Mouse (Mus musculus): ENCODE data around the gene Tsc22d4. TPM values are rescaled to one million over a fixed set of nuclear protein-coding genes. Genes with fewer than 3 reads are reported as not detected.
"Not testable (repeated sequence)": the region's sequence is repeated elsewhere in the genome, so short reads cannot be mapped to it uniquely, and the experiment has no call there.

Tsc22d4 gene
- polyA plus RNA-seq (2012; rRNA removed) = 51.8 and 53.7 TPM in 2 replicates

GRCm38 (mm10) chr5:137745214-137746171 lies at the start of gene Tsc22d4:
Gene Tsc22d4 (plus strand): TSS chr5:137745730.
- DNase-seq (ENCODE audit: low read depth) = peak; percentile 98
- no peak for TF ChIP-seq POLR2A (IDR thresholded peaks at IDR 0.05; ENCODE audit: borderline replicate concordance, extremely low read depth, insufficient read depth, insufficient read length, poor library complexity, severe bottlenecking)
- TF ChIP-seq CTCF (IDR thresholded peaks at IDR 0.05; ENCODE audit: borderline replicate concordance, extremely low read depth, insufficient read depth, insufficient read length) = no peak

DNA sequence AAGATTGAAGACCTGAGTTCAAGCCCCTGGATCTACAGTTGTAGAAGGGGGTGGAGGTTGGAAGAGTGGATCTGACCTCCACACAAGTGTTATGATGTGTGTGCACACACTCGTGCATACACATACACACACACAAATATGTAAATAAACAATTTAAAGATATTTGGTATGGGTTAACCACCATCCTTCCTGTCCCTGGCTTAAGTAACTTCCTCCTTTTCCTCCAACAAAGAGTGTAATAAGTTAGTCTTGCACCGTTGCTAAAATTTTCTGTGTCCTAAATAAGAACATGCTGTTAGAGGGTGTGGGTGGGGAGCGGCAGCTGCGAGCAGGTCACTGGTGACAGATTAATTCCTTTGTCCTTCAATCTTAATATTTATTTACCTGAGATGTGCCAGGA lies 49.6 kb upstream of the Tsc22d4 start:
- TF ChIP-seq POLR2A (IDR thresholded peaks at IDR 0.05; ENCODE audit: borderline replicate concordance, extremely low read depth, insufficient read depth, insufficient read length, poor library complexity, severe bottlenecking) (no peak), CTCF (IDR thresholded peaks at IDR 0.05; ENCODE audit: borderline replicate concordance, extremely low read depth, insufficient read depth, insufficient read length) (no peak)
- no peak for DNase-seq (ENCODE audit: low read depth)

GRCm38 (mm10) chr5:137699080-137699479 lies 46.5 kb upstream of the Tsc22d4 start:
- no peak for DNase-seq (ENCODE audit: low read depth)

DNA sequence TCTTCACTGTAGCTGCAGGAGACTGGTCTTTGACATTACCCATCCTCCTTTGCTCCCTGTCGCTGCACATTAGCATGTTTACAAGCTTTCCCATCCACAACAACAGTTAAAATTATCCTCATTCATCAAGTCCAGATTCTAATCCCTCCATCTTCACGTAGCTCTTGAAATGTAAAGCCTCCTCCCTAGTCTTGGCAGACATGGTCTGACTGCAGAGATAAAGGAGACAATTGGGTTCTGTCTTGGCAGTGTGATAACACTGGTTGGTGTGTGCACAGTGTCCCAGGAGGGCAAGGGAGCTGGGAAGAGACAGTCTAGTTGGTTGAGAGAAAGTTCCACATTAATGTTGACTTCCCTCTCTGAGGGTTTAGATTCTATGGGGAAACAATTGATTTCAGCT lies 45.7 kb upstream of the Tsc22d4 start:
- no peak for DNase-seq (ENCODE audit: low read depth)
- no peak for TF ChIP-seq POLR2A (IDR thresholded peaks at IDR 0.05; ENCODE audit: borderline replicate concordance, extremely low read depth, insufficient read depth, insufficient read length, poor library complexity, severe bottlenecking)
- no peak for TF ChIP-seq CTCF (IDR thresholded peaks at IDR 0.05; ENCODE audit: borderline replicate concordance, extremely low read depth, insufficient read depth, insufficient read length)

More at GRCm38 (mm10) chr5:137699080-137699479, 46.5 kb upstream of the Tsc22d4 start:
- TF ChIP-seq POLR2A (IDR thresholded peaks at IDR 0.05; ENCODE audit: borderline replicate concordance, extremely low read depth, insufficient read depth, insufficient read length, poor library complexity, severe bottlenecking) = no peak
- TF ChIP-seq CTCF (IDR thresholded peaks at IDR 0.05; ENCODE audit: borderline replicate concordance, extremely low read depth, insufficient read depth, insufficient read length) = no peak

- TF ChIP-seq CTCF (IDR thresholded peaks at IDR 0.05; ENCODE audit: borderline replicate concordance, extremely low read depth, insufficient read depth, insufficient read length) (no peak), POLR2A (IDR thresholded peaks at IDR 0.05; ENCODE audit: borderline replicate concordance, extremely low read depth, insufficient read depth, insufficient read length, poor library complexity, severe bottlenecking) (no peak)
- no peak for DNase-seq (ENCODE audit: low read depth)
Observed at GRCm38 (mm10) chr5:137705242-137705641, 40.3 kb upstream of the Tsc22d4 start.

GRCm38 (mm10) chr5:137706913-137707633 lies 38.5 kb upstream of the Tsc22d4 start:
- peak; percentile 78 for DNase-seq (ENCODE audit: low read depth)
- no peak for TF ChIP-seq CTCF (IDR thresholded peaks at IDR 0.05; ENCODE audit: borderline replicate concordance, extremely low read depth, insufficient read depth, insufficient read length)
- no peak for TF ChIP-seq POLR2A (IDR thresholded peaks at IDR 0.05; ENCODE audit: borderline replicate concordance, extremely low read depth, insufficient read depth, insufficient read length, poor library complexity, severe bottlenecking)

- no peak for DNase-seq (ENCODE audit: low read depth)
- TF ChIP-seq CTCF (IDR thresholded peaks at IDR 0.05; ENCODE audit: borderline replicate concordance, extremely low read depth, insufficient read depth, insufficient read length) = no peak
- TF ChIP-seq POLR2A (IDR thresholded peaks at IDR 0.05; ENCODE audit: borderline replicate concordance, extremely low read depth, insufficient read depth, insufficient read length, poor library complexity, severe bottlenecking) = no peak
Observed at GRCm38 (mm10) chr5:137713454-137713853, 32.1 kb upstream of the Tsc22d4 start.

DNA sequence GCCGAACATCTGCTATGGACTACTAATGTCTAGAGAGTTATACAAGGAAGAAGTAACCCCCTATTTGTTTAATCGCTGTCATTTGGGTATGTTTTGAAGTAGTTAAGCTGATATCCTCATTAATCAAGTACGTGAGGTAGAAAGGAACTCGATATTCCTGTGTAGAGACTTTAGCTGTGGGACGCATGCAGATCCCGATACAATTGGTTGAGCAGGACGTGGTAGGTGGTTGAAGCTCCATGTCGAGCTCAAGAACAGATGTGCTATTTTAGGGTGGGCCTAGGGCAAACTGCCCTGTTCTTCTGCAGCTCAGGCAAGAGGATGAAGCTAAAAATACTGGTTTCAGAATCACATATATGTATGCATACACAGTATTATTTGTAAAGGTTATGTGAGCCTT lies 29.8 kb upstream of the Tsc22d4 start:
- DNase-seq (ENCODE audit: low read depth) = no peak
- TF ChIP-seq POLR2A (IDR thresholded peaks at IDR 0.05; ENCODE audit: borderline replicate concordance, extremely low read depth, insufficient read depth, insufficient read length, poor library complexity, severe bottlenecking) (no peak), CTCF (IDR thresholded peaks at IDR 0.05; ENCODE audit: borderline replicate concordance, extremely low read depth, insufficient read depth, insufficient read length) (no peak)

- DNase-seq (ENCODE audit: low read depth) = no peak
- TF ChIP-seq CTCF (IDR thresholded peaks at IDR 0.05; ENCODE audit: borderline replicate concordance, extremely low read depth, insufficient read depth, insufficient read length) (no peak), POLR2A (IDR thresholded peaks at IDR 0.05; ENCODE audit: borderline replicate concordance, extremely low read depth, insufficient read depth, insufficient read length, poor library complexity, severe bottlenecking) (no peak)
Observed at GRCm38 (mm10) chr5:137718020-137718790, 27.3 kb upstream of the Tsc22d4 start.

- no peak for DNase-seq (ENCODE audit: low read depth)
- TF ChIP-seq POLR2A (IDR thresholded peaks at IDR 0.05; ENCODE audit: borderline replicate concordance, extremely low read depth, insufficient read depth, insufficient read length, poor library complexity, severe bottlenecking) (no peak), CTCF (IDR thresholded peaks at IDR 0.05; ENCODE audit: borderline replicate concordance, extremely low read depth, insufficient read depth, insufficient read length) (no peak)
Observed at GRCm38 (mm10) chr5:137719088-137719487, 26.4 kb upstream of the Tsc22d4 start.

DNA sequence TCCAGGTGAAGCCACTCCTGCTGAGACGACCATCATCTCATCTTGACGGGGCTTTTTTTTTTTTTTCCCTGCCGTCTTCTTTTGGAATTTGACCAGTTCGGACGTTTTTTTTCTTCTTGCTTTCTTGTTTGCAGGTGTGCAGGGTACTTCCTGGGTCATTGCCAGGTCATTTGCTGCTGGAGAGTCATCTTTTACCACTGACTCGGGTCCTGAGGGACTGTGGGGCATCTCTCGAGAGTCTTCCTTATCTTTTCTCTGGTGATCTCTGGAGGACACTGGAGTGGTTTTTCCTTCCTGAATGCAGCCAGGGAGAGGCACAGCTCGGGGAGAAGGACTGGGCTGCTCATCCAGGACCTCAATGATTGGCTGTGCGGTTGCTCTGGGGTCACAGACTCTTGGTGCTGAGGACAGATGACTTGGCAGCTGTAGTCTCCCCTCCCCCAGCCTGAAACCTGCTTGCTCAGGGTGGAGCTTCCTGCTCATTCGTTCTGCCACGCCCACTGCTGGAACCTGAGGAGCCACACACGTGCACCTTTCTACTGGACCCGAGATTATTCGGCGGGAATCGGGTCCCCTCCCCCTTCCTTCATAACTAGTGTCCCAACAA lies 24.9 kb upstream of the Tsc22d4 start:
- not testable (repeated sequence) for DNase-seq (ENCODE audit: low read depth)
